Mouse (Mus musculus) heart, postnatal 0 days (tissue): ENCODE results near the gene Lcor. TPM values are rescaled to one million over a fixed set of nuclear protein-coding genes. Genes with fewer than 3 reads are reported as not detected.

Experiments
- ATAC-seq: fragments of 200-750 bp; cut with Nextera tagmentation; 2 replicates; pipeline ENCODE4 v1.8.0; 2017; ENCODE audit warnings: low read depth, moderate number of reproducible peaks, moderate library complexity; ENCODE audit not compliant: insufficient read depth
- DNase-seq: peaks from one replicate; pipeline ENCODE4 v3.0.0-alpha.2; 2016; ENCODE audit warnings: low spot score
- H3K27ac ChIP-seq: fragments of 300-500 bp; sonication (generic); 2 replicates; pipeline ENCODE4 v1.5.1; 2014; ENCODE audit warnings: low read depth, mild to moderate bottlenecking
- H3K27me3 ChIP-seq: fragments of 300-500 bp; sonication (generic); 2 replicates; pipeline ENCODE4 v1.6.1; 2014; ENCODE audit warnings: low read length, mixed read lengths; ENCODE audit not compliant: control insufficient read depth, insufficient read depth
- H3K36me3 ChIP-seq: fragments of 300-500 bp; sonication (generic); replicated peaks from 2 replicates; pipeline ENCODE4 v1.6.1; 2014; ENCODE audit warnings: low read length, mixed read lengths; ENCODE audit not compliant: control insufficient read depth, insufficient read depth
- H3K4me1 ChIP-seq: fragments of 300-500 bp; sonication (generic); 2 replicates; pipeline ENCODE4 v1.6.1; 2014; ENCODE audit warnings: antibody characterized with exemption; ENCODE audit not compliant: control insufficient read depth, insufficient read depth
- H3K4me2 ChIP-seq: fragments of 300-500 bp; sonication (generic); 2 replicates; pipeline ENCODE4 v1.6.1; 2014; ENCODE audit warnings: low read depth, mild to moderate bottlenecking, low read length, moderate library complexity
- H3K4me3 ChIP-seq: fragments of 300-500 bp; sonication (generic); 2 replicates; pipeline ENCODE4 v1.5.1; 2014; ENCODE audit warnings: low read depth, low read length
- H3K9ac ChIP-seq: fragments of 300-500 bp; sonication (generic); replicated peaks from 2 replicates; pipeline ENCODE4 v1.6.1; 2014; ENCODE audit warnings: low read depth, low read length, mixed read lengths
- H3K9me3 ChIP-seq: fragments of 300-500 bp; sonication (generic); replicated peaks from 2 replicates; pipeline ENCODE4 v1.6.1; 2016; ENCODE audit warnings: low read length; ENCODE audit not compliant: control insufficient read depth
- CTCF ChIP-seq: IDR thresholded peaks from 2 replicates; pipeline ENCODE4 v1.5.1; 2016; ENCODE audit warnings: antibody characterized with exemption, control low read depth, low read depth
- EP300 ChIP-seq: IDR thresholded peaks from 2 replicates; pipeline ENCODE4 v1.6.1; 2016; ENCODE audit warnings: antibody characterized with exemption, low read depth
- WGBS: fragments of 180-500 bp; shearing (Covaris S2); extraction: QIAGEN DNeasy Blood & Tissue Kit; methylation state at CpG from one replicate; pipeline ENCODE4 v1.1.7; 2014; 5-methylcytosine and 5-hydroxymethylcytosine counted together
- polyA plus RNA-seq: library from polyadenylated mRNA; unstranded; fragments of >200 nt; fragmentation: Nextera tagmentation; extraction: Ambion mirVana; gene quantifications from 2 replicates; pipeline ENCODE4 v1.2.1, GENCODE M21; 2015
- total RNA-seq: library from RNA; depleted of rRNA; stranded (reverse); fragments of >200 nt; gene quantifications from 2 replicates; pipeline ENCODE4 v1.2.3, GENCODE M21; 2014; ENCODE audit warnings: low replicate concordance

Lcor gene
- total and polyA plus RNA-seq, 2 experiments from 2014 or later, result 7.5 to 8.0 TPM

DNA sequence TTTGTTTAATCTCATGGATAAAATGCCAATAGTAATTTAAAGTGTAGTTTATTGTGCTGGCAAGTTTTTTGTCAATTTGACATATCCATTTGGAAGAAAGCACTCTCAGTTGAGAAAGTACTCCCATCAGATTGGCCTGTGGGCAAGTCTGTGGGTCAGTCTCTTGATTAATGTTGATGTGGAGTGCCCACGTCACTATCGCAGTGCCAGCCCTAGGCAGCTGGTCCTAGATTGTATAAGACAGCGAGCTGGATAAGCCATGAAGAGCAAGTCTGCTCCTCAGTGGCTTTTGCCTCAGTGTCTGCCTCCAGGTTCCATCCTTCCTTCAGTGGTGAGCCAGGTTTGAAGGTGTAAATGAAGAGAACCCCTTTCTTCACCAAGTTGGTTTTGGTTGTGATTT, 34.6 kb downstream of the Lcor start:
- DNase-seq, result no peak
- 86% methylated on average over 3 of the region's 3 CpGs for WGBS
- no peak overlapping the region for H3K4me2 ChIP-seq
- peaks cover 7% of the 10 kb centered on the region; the same call in 1 of the 2 replicates for H3K4me1 ChIP-seq
- no peak overlapping the region for H3K9ac ChIP-seq
- H3K4me3 ChIP-seq, result no peak overlapping the region
- no peaks in the 10 kb centered on the region for H3K27me3 ChIP-seq
- no peak for ATAC-seq
- no peak overlapping the region for H3K27ac ChIP-seq
- H3K9me3 ChIP-seq, result no peaks in the 10 kb centered on the region
- TF ChIP-seq CTCF, result no peak
- no peak for TF ChIP-seq EP300
- no peaks in the 10 kb centered on the region for H3K36me3 ChIP-seq

DNA sequence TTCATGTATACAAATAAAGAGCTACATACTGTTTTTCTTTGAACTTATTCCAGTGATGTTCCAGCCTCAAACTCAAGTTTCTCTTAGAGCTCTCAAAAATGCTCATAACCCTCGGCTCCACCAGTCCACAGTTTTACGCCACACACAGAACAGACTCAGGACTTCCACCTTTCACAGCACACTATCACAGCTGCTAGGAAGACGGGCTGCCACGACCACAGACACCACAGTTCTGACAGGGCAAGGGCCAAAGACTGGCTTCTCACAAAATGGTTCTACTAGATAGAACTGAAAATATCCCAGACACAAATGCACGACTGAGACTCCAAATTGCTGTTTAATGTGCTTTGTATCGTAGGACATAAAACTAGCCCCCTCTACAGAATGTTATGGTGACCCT, 36.7 kb downstream of the Lcor start:
- DNase-seq, result no peak
- Histone ChIP-seq H3K4me3 (no peak overlapping the region), H3K27ac (no peak overlapping the region), H3K4me2 (no peak overlapping the region), H3K4me1 (peaks cover 22% of the 10 kb centered on the region), H3K9ac (no peak overlapping the region), H3K27me3 (no peaks in the 10 kb centered on the region), H3K36me3 (no peaks in the 10 kb centered on the region), H3K9me3 (no peaks in the 10 kb centered on the region)
- 66% methylated on average over 6 of the region's 6 CpGs for WGBS
- TF ChIP-seq CTCF, result no peak
- no peak for TF ChIP-seq EP300
- ATAC-seq, result no peak

- TF ChIP-seq EP300 (no peak), CTCF (no peak)
- ATAC-seq, result no peak
- WGBS, result 51% methylated on average over 2 of the region's 2 CpGs
Observed at GRCm38 (mm10) chr19:41522246-41522645, 39.8 kb downstream of the Lcor start.

DNA sequence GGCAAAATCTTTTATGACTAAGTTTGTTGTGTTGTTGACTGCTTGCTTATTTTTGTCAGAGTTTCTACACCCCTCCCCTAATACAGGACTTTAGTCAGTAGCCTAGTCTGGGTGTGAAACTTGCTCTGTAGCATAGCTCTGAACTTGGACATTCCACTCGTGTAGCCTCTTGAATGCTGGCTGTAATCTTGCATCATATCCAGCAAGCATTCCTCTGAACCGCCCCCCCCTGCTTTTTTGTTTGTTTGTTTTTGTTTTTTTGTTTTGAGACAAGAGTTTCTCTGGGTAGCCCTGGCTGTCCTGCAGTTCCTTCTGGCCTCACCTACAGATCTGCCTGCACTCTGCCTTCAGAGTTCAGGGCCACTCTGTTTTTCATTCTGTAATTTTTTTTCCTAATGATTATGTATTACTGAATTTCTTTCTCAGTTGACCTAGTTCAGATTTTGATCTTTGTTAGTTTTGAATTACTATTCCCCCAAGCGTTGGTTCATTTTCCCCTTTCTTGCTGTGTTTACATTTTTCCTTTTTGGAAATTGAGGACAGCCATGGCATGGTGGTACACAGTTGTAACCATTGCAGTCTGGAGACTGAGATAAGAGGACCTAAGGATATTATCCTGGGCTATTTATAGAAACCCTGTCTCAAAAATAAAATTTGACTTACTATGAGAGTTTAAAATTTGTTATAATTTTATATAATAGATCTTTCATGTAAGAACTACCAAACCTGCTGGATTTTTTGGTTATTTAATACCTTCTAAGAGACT, 41.5 kb downstream of the Lcor start:
- Histone ChIP-seq H3K9ac (no peak overlapping the region), H3K4me2 (no peak overlapping the region), H3K4me1 (peaks cover 23% of the 10 kb centered on the region), H3K36me3 (no peaks in the 10 kb centered on the region), H3K9me3 (no peaks in the 10 kb centered on the region), H3K27ac (no peak overlapping the region), H3K27me3 (no peaks in the 10 kb centered on the region), H3K4me3 (no peak overlapping the region)
- WGBS, result 34% methylated on average over 3 of the region's 3 CpGs
- DNase-seq (no peak), ATAC-seq (no peak)
- TF ChIP-seq EP300 (no peak), CTCF (no peak)

More at GRCm38 (mm10) chr19:41522246-41522645, 39.8 kb downstream of the Lcor start:
- no peaks in the 10 kb centered on the region for H3K27me3 ChIP-seq
- H3K36me3 ChIP-seq, result no peaks in the 10 kb centered on the region
- no peak for DNase-seq
- H3K4me2 ChIP-seq, result no peak overlapping the region
- H3K4me1 ChIP-seq, result peaks cover 23% of the 10 kb centered on the region
- H3K9ac ChIP-seq, result no peak overlapping the region
- H3K4me3 ChIP-seq, result no peak overlapping the region
- no peaks in the 10 kb centered on the region for H3K9me3 ChIP-seq
- no peak overlapping the region for H3K27ac ChIP-seq

DNA sequence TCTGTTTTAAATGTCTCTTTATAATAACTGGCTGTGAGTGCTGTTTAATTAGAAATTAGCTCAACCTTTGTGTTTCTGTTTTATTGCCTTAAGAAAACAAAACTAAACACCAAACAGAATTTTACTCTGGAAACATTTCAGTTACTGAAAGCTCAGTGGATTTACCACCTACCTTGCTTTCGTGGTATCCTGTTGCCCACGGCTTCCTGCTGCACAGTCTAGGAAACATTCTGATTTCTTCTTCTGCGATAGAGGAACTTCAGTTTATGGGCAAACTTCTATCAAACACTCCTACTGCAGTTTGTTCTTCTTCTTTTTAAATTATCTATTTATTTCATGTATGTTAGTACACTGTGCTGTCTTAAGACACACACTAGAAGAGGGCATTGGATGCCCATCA, 46.7 kb downstream of the Lcor start:
- H3K9ac ChIP-seq, result no peak overlapping the region
- ATAC-seq (no peak), DNase-seq (no peak)
- WGBS, result 80% methylated on average over 3 of the region's 3 CpGs
- H3K4me2 ChIP-seq, result no peak overlapping the region
- H3K4me1 ChIP-seq, result peaks cover under 1% of the 10 kb centered on the region; the same call in 1 of the 2 replicates
- no peaks in the 10 kb centered on the region for H3K9me3 ChIP-seq
- H3K36me3 ChIP-seq, result 0 out of 2 replicates have a peak, but pooled peaks cover 4% of the 10 kb centered on the region
- no peak overlapping the region for H3K27ac ChIP-seq
- H3K4me3 ChIP-seq, result no peak overlapping the region
- TF ChIP-seq EP300 (no peak), CTCF (no peak)
- H3K27me3 ChIP-seq, result no peaks in the 10 kb centered on the region

DNA sequence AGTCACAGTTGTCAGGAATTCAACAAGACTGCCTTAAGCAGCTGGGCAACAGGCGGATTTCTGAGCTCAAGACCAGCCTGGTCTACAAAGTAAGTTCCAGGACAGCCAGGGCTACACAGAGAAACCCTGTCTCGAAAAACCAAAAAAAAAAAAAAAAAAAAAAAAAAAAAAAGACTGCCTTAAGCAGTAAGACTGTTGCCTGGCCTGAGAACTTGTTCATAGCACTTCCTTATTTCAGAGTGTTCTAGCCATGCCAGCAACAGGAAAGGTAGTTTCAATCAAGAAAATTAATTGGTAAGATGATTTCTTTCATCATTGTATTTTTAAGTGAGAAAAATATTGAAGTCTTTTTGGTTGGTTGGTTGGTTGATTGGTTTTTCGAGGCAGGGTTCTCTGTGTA, 51.6 kb downstream of the Lcor start:
- Histone ChIP-seq H3K9ac (no peak overlapping the region), H3K4me3 (no peak overlapping the region), H3K27me3 (no peaks in the 10 kb centered on the region), H3K4me2 (no peak overlapping the region), H3K36me3 (0 out of 2 replicates have a peak, but pooled peaks cover 4% of the 10 kb centered on the region), H3K9me3 (no peaks in the 10 kb centered on the region), H3K4me1 (no peaks in the 10 kb centered on the region), H3K27ac (no peak overlapping the region)
- no peak for TF ChIP-seq EP300
- TF ChIP-seq CTCF, result no peak
- 91% methylated on average over 3 of the region's 3 CpGs for WGBS
- DNase-seq (no peak), ATAC-seq (no peak)
